Mouse (Mus musculus) thymus, postnatal 10 days (tissue): ENCODE results near the gene Pklr.
A peak's percentile ranks its signal among the peaks of the same experiment; 100 is the strongest.

Experiments
- DNase-seq, 2 experiments: peaks; one replicate each; pipeline ENCODE4 v3.0.0; 2021; ENCODE audit warnings: low spot score in 2 of 2

The Pklr gene

GRCm38 (mm10) chr3:89193853-89194252, 57.9 kb downstream of the Pklr start:
- peak; percentile 50 to 61 for DNase-seq
